Mouse (Mus musculus) embryonic facial prominence, embryonic 15.5 days (tissue): ENCODE measurements at regions not wholly inside any gene's neighbourhood (a gene's known extent, or its start where the extent isn't known, plus 50 kb on each side); places are given as distances from the start of the nearest gene placed in this dataset.

Source experiments
- ATAC-seq: fragments of 200-750 bp; cut with Nextera tagmentation; 2 replicates; pipeline ENCODE4 v1.8.0; 2017; ENCODE audit warnings: low read depth, moderate TSS enrichment; ENCODE audit not compliant: insufficient number of reproducible peaks, low FRiP score, low TSS enrichment
- H3K27ac ChIP-seq: fragments of 300-500 bp; sonication (generic); replicated peaks from 2 replicates; pipeline ENCODE4 v1.5.1; 2015; ENCODE audit warnings: mild to moderate bottlenecking, inconsistent platforms
- H3K27me3 ChIP-seq: fragments of 300-500 bp; sonication (generic); 2 replicates; pipeline ENCODE4 v1.6.1; 2015; ENCODE audit warnings: inconsistent platforms
- H3K36me3 ChIP-seq: fragments of 300-500 bp; sonication (generic); 2 replicates; pipeline ENCODE4 v1.6.1; 2015; ENCODE audit warnings: mild to moderate bottlenecking, inconsistent platforms
- H3K4me1 ChIP-seq: fragments of 300-500 bp; sonication (generic); 2 replicates; pipeline ENCODE4 v1.6.1; 2015; ENCODE audit warnings: inconsistent platforms
- H3K4me2 ChIP-seq: fragments of 300-500 bp; sonication (generic); replicated peaks from 2 replicates; pipeline ENCODE4 v1.6.1; 2015; ENCODE audit warnings: mild to moderate bottlenecking, inconsistent platforms
- H3K4me3 ChIP-seq: fragments of 300-500 bp; sonication (generic); replicated peaks from 2 replicates; pipeline ENCODE4 v1.5.1; 2015; ENCODE audit warnings: mild to moderate bottlenecking, inconsistent platforms
- H3K9ac ChIP-seq: fragments of 300-500 bp; sonication (generic); 2 replicates; pipeline ENCODE4 v1.6.1; 2015; ENCODE audit warnings: inconsistent platforms
- H3K9me3 ChIP-seq: fragments of 300-500 bp; sonication (generic); replicated peaks from 2 replicates; pipeline ENCODE4 v1.6.1; 2016; ENCODE audit warnings: inconsistent platforms
- WGBS: fragments of 180-500 bp; shearing (Covaris S2); methylation state at CpG from one replicate; pipeline ENCODE4 v1.1.7; 2015; 5-methylcytosine and 5-hydroxymethylcytosine counted together

DNA sequence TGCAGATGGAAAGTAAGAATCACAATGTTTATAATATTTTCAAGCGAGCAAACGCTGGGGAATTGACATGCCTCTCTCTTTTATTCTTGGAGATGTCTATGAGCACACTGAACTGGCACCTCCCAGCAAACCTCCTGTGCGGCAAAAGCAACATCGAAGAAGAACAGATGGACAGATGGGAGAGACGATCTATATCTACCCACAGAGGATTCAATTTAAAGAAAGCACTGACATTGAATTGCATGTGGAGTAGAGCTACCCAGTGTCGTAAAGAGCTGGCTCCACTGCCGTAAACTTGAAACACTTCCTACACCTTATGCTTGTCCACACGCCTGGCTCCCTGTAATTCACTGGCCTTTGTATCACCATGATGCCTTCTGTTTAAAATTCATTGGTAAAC, 182.0 kb upstream of the Hnrnpa3 start:
- H3K4me1 ChIP-seq, result no peaks in the 10 kb centered on the region
- H3K36me3 ChIP-seq, result no peaks in the 10 kb centered on the region
- H3K9me3 ChIP-seq, result no peaks in the 10 kb centered on the region
- ATAC-seq, result no peak
- no peak overlapping the region for H3K27ac ChIP-seq
- no peaks in the 10 kb centered on the region for H3K27me3 ChIP-seq
- WGBS, result 88% methylated on average over 8 of the region's 8 CpGs
- no peak overlapping the region for H3K9ac ChIP-seq
- no peak overlapping the region for H3K4me3 ChIP-seq
- H3K4me2 ChIP-seq, result no peak overlapping the region

DNA sequence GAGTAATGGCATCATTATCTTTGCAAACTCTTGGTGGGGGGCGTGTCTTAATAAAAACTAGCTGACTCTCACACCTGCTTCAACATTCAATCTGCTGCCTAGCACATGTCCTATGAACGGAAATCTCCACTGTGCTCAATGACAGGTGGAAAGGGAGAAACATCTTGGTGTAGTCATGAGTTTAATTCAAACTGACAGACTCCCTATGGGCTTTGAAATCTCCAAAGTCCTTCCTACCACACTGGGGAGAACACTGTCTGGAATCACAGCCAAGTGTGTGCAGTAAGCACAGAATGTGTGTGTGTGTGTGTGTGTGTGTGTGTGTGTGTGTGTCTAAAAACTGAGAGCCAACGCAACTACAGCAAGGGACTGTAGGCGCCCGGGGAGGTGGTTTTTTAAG, 179.5 kb upstream of the Hnrnpa3 start:
- ATAC-seq, result no peak
- Histone ChIP-seq H3K4me1 (no peaks in the 10 kb centered on the region), H3K36me3 (no peaks in the 10 kb centered on the region), H3K4me2 (no peak overlapping the region), H3K27me3 (peaks cover 5% of the 10 kb centered on the region; the same call in 1 of the 2 replicates), H3K9ac (no peak overlapping the region), H3K4me3 (no peak overlapping the region), H3K27ac (no peak overlapping the region), H3K9me3 (no peaks in the 10 kb centered on the region)
- 78% methylated on average over 5 of the region's 5 CpGs for WGBS

DNA sequence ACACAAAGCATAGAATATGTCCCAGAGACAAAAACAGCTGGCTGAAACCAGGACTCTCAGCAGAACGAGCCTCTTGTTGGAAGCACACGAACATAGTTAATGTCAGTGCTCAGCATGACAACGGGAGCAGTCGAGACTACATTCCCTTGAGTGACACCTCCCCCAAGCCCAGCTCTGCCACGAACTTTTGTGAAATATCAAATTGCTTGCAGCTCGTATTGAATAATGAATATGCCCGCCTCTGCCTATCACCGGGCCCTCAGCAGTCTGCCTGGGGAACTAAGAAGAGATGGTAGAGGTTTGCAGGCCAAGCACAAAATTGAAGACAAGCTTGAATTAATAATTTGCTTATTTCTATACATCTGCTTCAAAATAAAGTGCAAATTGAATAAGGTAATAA, 177.2 kb upstream of the Hnrnpa3 start:
- Histone ChIP-seq H3K4me1 (no peaks in the 10 kb centered on the region), H3K4me3 (no peak overlapping the region), H3K27me3 (peaks cover 5% of the 10 kb centered on the region; the same call in 1 of the 2 replicates), H3K9me3 (no peaks in the 10 kb centered on the region), H3K27ac (no peak overlapping the region), H3K4me2 (no peak overlapping the region), H3K9ac (no peak overlapping the region), H3K36me3 (no peaks in the 10 kb centered on the region)
- 28% methylated on average over 8 of the region's 8 CpGs for WGBS
- no peak for ATAC-seq

DNA sequence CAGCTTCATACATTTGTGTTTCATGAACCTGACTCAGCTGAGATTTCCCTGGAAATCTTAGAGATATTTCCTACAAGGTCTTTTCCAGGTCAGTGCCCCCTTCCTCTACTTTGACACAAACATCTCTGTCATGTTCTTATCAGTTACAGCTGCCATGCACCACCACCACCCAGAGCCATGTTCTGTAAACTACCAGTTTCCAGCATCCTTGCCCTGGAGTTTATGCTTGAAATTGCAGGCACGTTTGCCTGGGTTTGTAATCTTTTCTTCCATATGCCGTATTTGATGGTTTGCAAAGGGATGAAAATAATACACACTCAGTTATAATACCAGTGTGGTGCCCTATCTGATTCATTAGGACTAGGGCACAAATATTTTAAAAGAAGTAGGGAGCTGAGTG, 176.6 kb upstream of the Hnrnpa3 start:
- WGBS, result 63% methylated on average over 2 of the region's 2 CpGs

GRCm38 (mm10) chr2:75484951-75485350, 174.1 kb upstream of the Hnrnpa3 start:
- no peak overlapping the region for H3K9ac ChIP-seq
- 58% methylated on average over 10 of the region's 10 CpGs for WGBS
- no peak overlapping the region for H3K4me2 ChIP-seq
- H3K27me3 ChIP-seq, result peaks cover 5% of the 10 kb centered on the region; the same call in 1 of the 2 replicates
- no peak for ATAC-seq
- H3K4me3 ChIP-seq, result no peak overlapping the region
- H3K4me1 ChIP-seq, result no peaks in the 10 kb centered on the region
- H3K27ac ChIP-seq, result no peak overlapping the region
- no peaks in the 10 kb centered on the region for H3K36me3 ChIP-seq
- no peaks in the 10 kb centered on the region for H3K9me3 ChIP-seq

More for the DNA sequence above, 176.6 kb upstream of the Hnrnpa3 start:
- ATAC-seq, result no peak
- Histone ChIP-seq H3K36me3 (no peaks in the 10 kb centered on the region), H3K9ac (no peak overlapping the region), H3K27ac (no peak overlapping the region), H3K4me1 (no peaks in the 10 kb centered on the region), H3K27me3 (peaks cover 5% of the 10 kb centered on the region; the same call in 1 of the 2 replicates), H3K4me3 (no peak overlapping the region), H3K4me2 (no peak overlapping the region), H3K9me3 (no peaks in the 10 kb centered on the region)

- no peak for ATAC-seq
- no peak overlapping the region for H3K4me2 ChIP-seq
- H3K36me3 ChIP-seq, result no peaks in the 10 kb centered on the region
- H3K9ac ChIP-seq, result no peak overlapping the region
- H3K4me1 ChIP-seq, result no peaks in the 10 kb centered on the region; the same call in 1 of the 2 replicates
- H3K4me3 ChIP-seq, result no peak overlapping the region
- no peaks in the 10 kb centered on the region for H3K9me3 ChIP-seq
- 78% methylated on average over 1 of the region's 1 CpGs for WGBS
- H3K27me3 ChIP-seq, result no peaks in the 10 kb centered on the region
- H3K27ac ChIP-seq, result no peak overlapping the region
These were observed 167.9 kb upstream of the Hnrnpa3 start for GRCm38 (mm10) chr2:75491150-75491549.

DNA sequence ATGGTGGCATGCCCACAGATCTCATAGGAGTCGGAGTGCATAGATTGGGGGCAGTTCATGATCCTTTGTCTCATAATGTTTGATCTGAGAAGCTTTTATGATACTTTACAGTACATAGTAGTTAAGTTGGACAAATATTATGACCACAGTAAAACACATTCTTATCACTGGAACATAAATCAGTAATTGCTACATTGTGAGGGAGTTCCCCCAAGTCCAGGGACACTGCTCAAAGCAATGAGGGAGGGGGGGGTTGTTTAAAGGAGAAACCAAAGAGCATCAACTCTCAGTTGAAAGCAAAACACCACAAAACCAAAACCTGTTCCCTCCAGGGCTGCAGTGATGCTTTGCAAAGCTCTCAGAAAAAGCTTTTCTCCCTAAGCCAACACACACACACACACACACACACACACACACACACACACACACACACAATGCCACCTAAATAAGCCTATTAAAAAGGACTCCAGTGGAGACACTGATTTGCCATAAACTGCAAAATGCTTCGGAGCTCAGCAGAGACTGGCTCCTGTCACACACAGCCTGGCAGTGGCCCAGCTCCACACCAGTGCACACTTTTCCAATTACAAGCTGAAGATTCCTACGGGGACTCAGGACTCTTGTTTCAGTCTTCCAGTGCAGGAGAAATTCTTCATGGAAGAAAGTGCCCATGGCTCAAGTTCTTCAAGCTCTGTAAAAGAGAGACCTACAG, 167.1 kb upstream of the Hnrnpa3 start:
- H3K36me3 ChIP-seq, result no peaks in the 10 kb centered on the region
- H3K4me3 ChIP-seq, result no peak overlapping the region
- no peak overlapping the region for H3K27ac ChIP-seq
- no peak for ATAC-seq
- 39% methylated on average over 3 of the region's 3 CpGs for WGBS
- no peaks in the 10 kb centered on the region for H3K27me3 ChIP-seq
- no peak overlapping the region for H3K9ac ChIP-seq
- H3K4me2 ChIP-seq, result no peak overlapping the region
- H3K4me1 ChIP-seq, result no peaks in the 10 kb centered on the region; the same call in 1 of the 2 replicates
- H3K9me3 ChIP-seq, result no peaks in the 10 kb centered on the region

DNA sequence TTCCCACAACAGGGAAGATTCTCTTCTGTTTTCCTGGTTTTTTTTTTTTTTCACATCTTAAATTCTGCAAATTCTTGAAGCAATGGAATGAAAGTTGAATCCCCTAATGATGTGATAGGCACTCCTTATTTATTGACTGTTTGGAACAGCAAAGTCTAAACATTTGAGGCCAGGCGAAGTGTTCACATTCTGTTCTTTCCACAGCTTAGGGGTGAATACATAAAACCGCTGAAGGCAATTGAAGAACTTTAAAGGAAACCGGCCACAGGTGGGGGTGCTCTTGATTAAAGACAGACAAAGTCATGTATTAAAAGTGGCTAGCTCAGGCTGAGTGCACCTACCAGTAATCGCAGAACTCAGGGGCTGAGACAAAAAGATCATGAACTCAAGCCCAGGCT, 166.6 kb upstream of the Hnrnpa3 start:
- no peak for ATAC-seq
- Histone ChIP-seq H3K27me3 (no peaks in the 10 kb centered on the region), H3K9ac (no peak overlapping the region), H3K4me3 (no peak overlapping the region), H3K4me1 (no peaks in the 10 kb centered on the region; the same call in 1 of the 2 replicates), H3K4me2 (no peak overlapping the region), H3K36me3 (no peaks in the 10 kb centered on the region), H3K9me3 (no peaks in the 10 kb centered on the region), H3K27ac (no peak overlapping the region)
- WGBS, result 39% methylated on average over 4 of the region's 4 CpGs

DNA sequence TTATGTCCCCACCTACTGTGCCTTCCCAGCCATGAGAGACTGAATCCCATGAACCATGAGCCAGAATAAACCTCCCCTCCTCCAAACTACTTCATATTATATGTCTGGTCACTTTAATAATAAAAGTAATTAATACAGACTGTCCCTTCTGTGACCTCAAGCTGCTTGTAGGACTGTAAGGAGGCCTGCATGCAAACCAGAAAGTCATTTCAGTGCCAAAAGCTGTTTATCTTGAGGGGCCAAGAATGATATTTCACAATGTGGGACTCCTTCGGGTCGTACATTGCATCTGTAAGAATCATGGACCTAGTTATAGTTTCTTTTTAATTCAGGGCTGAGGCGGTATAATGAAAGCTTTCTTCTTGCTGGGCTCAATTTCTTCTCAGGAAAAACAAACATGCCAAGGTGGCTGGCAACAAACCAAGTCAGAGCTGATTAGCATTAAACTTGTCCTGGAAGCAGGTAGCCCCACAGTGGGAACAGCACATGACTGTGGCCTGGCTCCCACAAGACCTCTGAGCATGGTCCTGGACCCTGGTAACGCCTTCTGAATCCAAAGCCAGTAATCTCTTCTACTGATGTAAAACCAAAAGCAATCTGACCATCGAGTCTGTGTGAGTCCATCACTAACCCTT, 162.3 kb upstream of the Hnrnpa3 start:
- Histone ChIP-seq H3K4me3 (no peak overlapping the region), H3K4me2 (no peak overlapping the region), H3K9ac (no peak overlapping the region), H3K36me3 (no peaks in the 10 kb centered on the region), H3K4me1 (no peaks in the 10 kb centered on the region; the same call in 1 of the 2 replicates), H3K27me3 (no peaks in the 10 kb centered on the region), H3K27ac (no peak overlapping the region), H3K9me3 (no peaks in the 10 kb centered on the region)
- ATAC-seq, result no peak
- 76% methylated on average over 5 of the region's 5 CpGs for WGBS

- Histone ChIP-seq H3K4me3 (no peak overlapping the region), H3K9me3 (no peaks in the 10 kb centered on the region), H3K4me1 (no peaks in the 10 kb centered on the region), H3K9ac (no peak overlapping the region), H3K4me2 (no peak overlapping the region), H3K27me3 (no peaks in the 10 kb centered on the region), H3K36me3 (no peaks in the 10 kb centered on the region), H3K27ac (no peak overlapping the region)
- ATAC-seq, result no peak
- 65% methylated on average over 4 of the region's 4 CpGs for WGBS
These were observed 148.8 kb upstream of the Hnrnpa3 start for GRCm38 (mm10) chr2:75510223-75510622.

GRCm38 (mm10) chr2:75512422-75513170, 146.5 kb upstream of the Hnrnpa3 start:
- no peak overlapping the region for H3K4me2 ChIP-seq
- no peaks in the 10 kb centered on the region for H3K27me3 ChIP-seq
- no peak overlapping the region for H3K4me3 ChIP-seq
- H3K9ac ChIP-seq, result no peak overlapping the region
- no peak overlapping the region for H3K27ac ChIP-seq
- no peaks in the 10 kb centered on the region for H3K4me1 ChIP-seq
- 75% methylated on average over 8 of the region's 8 CpGs for WGBS
- no peaks in the 10 kb centered on the region for H3K9me3 ChIP-seq
- H3K36me3 ChIP-seq, result no peaks in the 10 kb centered on the region
- no peak for ATAC-seq
